Mouse (Mus musculus): ENCODE measurements around the gene Rmnd5a. TPM values are rescaled to one million over a fixed set of nuclear protein-coding genes. Genes with fewer than 3 reads are reported as not detected.

Gene Rmnd5a
- polyA plus RNA-seq, 1 experiment from 2014 or later, result 9.7 TPM

GRCm38 (mm10) chr6:71398829-71399609 lies 41.4 kb downstream of the Rmnd5a start:
- H3K9me3 ChIP-seq (ENCODE audit: control insufficient read depth, low read length), result no peaks in the 10 kb centered on the region
- H3K36me3 ChIP-seq (ENCODE audit: control insufficient read depth, insufficient read depth, low read length), result no peaks in the 10 kb centered on the region
- H3K27ac ChIP-seq (ENCODE audit: low read depth, low read length), result no peak overlapping the region
- WGBS, result 88% methylated on average over 4 of the region's 4 CpGs
- no peak for DNase-seq (ENCODE audit: low spot score)
- H3K4me3 ChIP-seq (ENCODE audit: low read depth, low read length), result no peak overlapping the region
- no peak; the same call in 1 of the 2 replicates for ATAC-seq (ENCODE audit: insufficient read depth, low FRiP score, low TSS enrichment)
- H3K4me2 ChIP-seq (ENCODE audit: low read depth), result no peak overlapping the region
- H3K9ac ChIP-seq (ENCODE audit: low read length), result no peak overlapping the region
- no peaks in the 10 kb centered on the region for H3K4me1 ChIP-seq (ENCODE audit: control insufficient read depth, insufficient read depth, low read length)
- no peaks in the 10 kb centered on the region for H3K27me3 ChIP-seq (ENCODE audit: control insufficient read depth, insufficient read depth, low read length)

GRCm38 (mm10) chr6:71396761-71397160 lies 43.7 kb downstream of the Rmnd5a start:
- ATAC-seq (ENCODE audit: insufficient read depth, low FRiP score, low TSS enrichment), result no peak
- Histone ChIP-seq H3K4me3 (ENCODE audit: low read depth, low read length) (no peak overlapping the region), H3K36me3 (ENCODE audit: control insufficient read depth, insufficient read depth, low read length) (no peaks in the 10 kb centered on the region; the same call in 1 of the 2 replicates)

GRCm38 (mm10) chr6:71396016-71396415 lies 44.4 kb downstream of the Rmnd5a start:
- H3K27me3 ChIP-seq (ENCODE audit: control insufficient read depth, insufficient read depth, low read length), result no peaks in the 10 kb centered on the region
- no peaks in the 10 kb centered on the region for H3K9me3 ChIP-seq (ENCODE audit: control insufficient read depth, low read length)
- H3K4me3 ChIP-seq (ENCODE audit: low read depth, low read length), result no peak overlapping the region
- ATAC-seq (ENCODE audit: insufficient read depth, low FRiP score, low TSS enrichment) (no peak), DNase-seq (ENCODE audit: low spot score) (no peak)
- 100% methylated on average over 1 of the region's 1 CpGs for WGBS
- no peak overlapping the region for H3K4me2 ChIP-seq (ENCODE audit: low read depth)
- no peak overlapping the region for H3K27ac ChIP-seq (ENCODE audit: low read depth, low read length)
- no peak overlapping the region for H3K9ac ChIP-seq (ENCODE audit: low read length)
- H3K36me3 ChIP-seq (ENCODE audit: control insufficient read depth, insufficient read depth, low read length), result no peaks in the 10 kb centered on the region; the same call in 1 of the 2 replicates
- H3K4me1 ChIP-seq (ENCODE audit: control insufficient read depth, insufficient read depth, low read length), result no peaks in the 10 kb centered on the region

More at GRCm38 (mm10) chr6:71396761-71397160, 43.7 kb downstream of the Rmnd5a start:
- WGBS, result 90% methylated on average over 6 of the region's 6 CpGs
- Histone ChIP-seq H3K27ac (ENCODE audit: low read depth, low read length) (no peak overlapping the region), H3K4me1 (ENCODE audit: control insufficient read depth, insufficient read depth, low read length) (no peaks in the 10 kb centered on the region), H3K4me2 (ENCODE audit: low read depth) (no peak overlapping the region), H3K27me3 (ENCODE audit: control insufficient read depth, insufficient read depth, low read length) (no peaks in the 10 kb centered on the region), H3K9ac (ENCODE audit: low read length) (no peak overlapping the region), H3K9me3 (ENCODE audit: control insufficient read depth, low read length) (no peaks in the 10 kb centered on the region)
- DNase-seq (ENCODE audit: low spot score), result no peak

- WGBS, result 91% methylated on average over 2 of the region's 2 CpGs
- DNase-seq (ENCODE audit: low spot score), result no peak
Measured at GRCm38 (mm10) chr6:71390496-71390895, 49.9 kb downstream of the Rmnd5a start.

GRCm38 (mm10) chr6:71381654-71382053 lies 58.8 kb downstream of the Rmnd5a start:
- ATAC-seq (ENCODE audit: insufficient read depth, low FRiP score, low TSS enrichment), result no peak
- Histone ChIP-seq H3K27me3 (ENCODE audit: control insufficient read depth, insufficient read depth, low read length) (no peaks in the 10 kb centered on the region), H3K4me1 (ENCODE audit: control insufficient read depth, insufficient read depth, low read length) (no peaks in the 10 kb centered on the region), H3K36me3 (ENCODE audit: control insufficient read depth, insufficient read depth, low read length) (no peaks in the 10 kb centered on the region), H3K4me3 (ENCODE audit: low read depth, low read length) (no peak overlapping the region), H3K9me3 (ENCODE audit: control insufficient read depth, low read length) (no peaks in the 10 kb centered on the region), H3K9ac (ENCODE audit: low read length) (no peak overlapping the region), H3K4me2 (ENCODE audit: low read depth) (no peak overlapping the region), H3K27ac (ENCODE audit: low read depth, low read length) (no peak overlapping the region)
- 92% methylated on average over 5 of the region's 5 CpGs for WGBS
- no peak for DNase-seq (ENCODE audit: low spot score)

More at GRCm38 (mm10) chr6:71390496-71390895, 49.9 kb downstream of the Rmnd5a start:
- Histone ChIP-seq H3K4me1 (ENCODE audit: control insufficient read depth, insufficient read depth, low read length) (no peaks in the 10 kb centered on the region), H3K4me2 (ENCODE audit: low read depth) (no peak overlapping the region), H3K36me3 (ENCODE audit: control insufficient read depth, insufficient read depth, low read length) (no peaks in the 10 kb centered on the region; the same call in 1 of the 2 replicates), H3K27ac (ENCODE audit: low read depth, low read length) (no peak overlapping the region), H3K4me3 (ENCODE audit: low read depth, low read length) (no peak overlapping the region), H3K9me3 (ENCODE audit: control insufficient read depth, low read length) (no peaks in the 10 kb centered on the region), H3K9ac (ENCODE audit: low read length) (no peak overlapping the region), H3K27me3 (ENCODE audit: control insufficient read depth, insufficient read depth, low read length) (no peaks in the 10 kb centered on the region)
- ATAC-seq (ENCODE audit: insufficient read depth, low FRiP score, low TSS enrichment), result no peak

GRCm38 (mm10) chr6:71376711-71377110 lies 63.7 kb downstream of the Rmnd5a start:
- H3K4me1 ChIP-seq (ENCODE audit: control insufficient read depth, insufficient read depth, low read length), result no peaks in the 10 kb centered on the region
- no peak overlapping the region for H3K4me2 ChIP-seq (ENCODE audit: low read depth)
- DNase-seq (ENCODE audit: low spot score), result no peak
- no peaks in the 10 kb centered on the region for H3K36me3 ChIP-seq (ENCODE audit: control insufficient read depth, insufficient read depth, low read length)
- WGBS, result 97% methylated on average over 13 of the region's 13 CpGs
- no peak overlapping the region for H3K4me3 ChIP-seq (ENCODE audit: low read depth, low read length)
- H3K9me3 ChIP-seq (ENCODE audit: control insufficient read depth, low read length), result no peaks in the 10 kb centered on the region
- ATAC-seq (ENCODE audit: insufficient read depth, low FRiP score, low TSS enrichment), result no peak
- H3K27ac ChIP-seq (ENCODE audit: low read depth, low read length), result no peak overlapping the region
- no peaks in the 10 kb centered on the region for H3K27me3 ChIP-seq (ENCODE audit: control insufficient read depth, insufficient read depth, low read length)
- no peak overlapping the region for H3K9ac ChIP-seq (ENCODE audit: low read length)

GRCm38 (mm10) chr6:71374921-71375320 lies 65.5 kb downstream of the Rmnd5a start:
- H3K4me2 ChIP-seq (ENCODE audit: low read depth), result no peak overlapping the region
- no peak overlapping the region for H3K4me3 ChIP-seq (ENCODE audit: low read depth, low read length)
- no peaks in the 10 kb centered on the region for H3K4me1 ChIP-seq (ENCODE audit: control insufficient read depth, insufficient read depth, low read length)
- ATAC-seq (ENCODE audit: insufficient read depth, low FRiP score, low TSS enrichment), result no peak
- H3K36me3 ChIP-seq (ENCODE audit: control insufficient read depth, insufficient read depth, low read length), result no peaks in the 10 kb centered on the region
- WGBS, result 91% methylated on average over 2 of the region's 2 CpGs
- H3K27ac ChIP-seq (ENCODE audit: low read depth, low read length), result no peak overlapping the region
- no peaks in the 10 kb centered on the region for H3K27me3 ChIP-seq (ENCODE audit: control insufficient read depth, insufficient read depth, low read length)
- no peak overlapping the region for H3K9ac ChIP-seq (ENCODE audit: low read length)
- no peaks in the 10 kb centered on the region for H3K9me3 ChIP-seq (ENCODE audit: control insufficient read depth, low read length)
- DNase-seq (ENCODE audit: low spot score), result no peak

- whole genome bisulfite sequencing, result 88% methylated on average over 19 of the region's 19 CpGs
- no peak overlapping the region for H3K4me2 ChIP-seq (ENCODE audit: low read depth)
- no peak overlapping the region for H3K9ac ChIP-seq (ENCODE audit: low read length)
- H3K27ac ChIP-seq (ENCODE audit: low read depth, low read length), result no peak overlapping the region
- no peak overlapping the region for H3K4me3 ChIP-seq (ENCODE audit: low read depth, low read length)
- no peaks in the 10 kb centered on the region for H3K27me3 ChIP-seq (ENCODE audit: control insufficient read depth, insufficient read depth, low read length)
- no peaks in the 10 kb centered on the region for H3K9me3 ChIP-seq (ENCODE audit: control insufficient read depth, low read length)
- DNase-seq (ENCODE audit: low spot score) (no peak), ATAC-seq (ENCODE audit: insufficient read depth, low FRiP score, low TSS enrichment) (no peak)
- H3K36me3 ChIP-seq (ENCODE audit: control insufficient read depth, insufficient read depth, low read length), result no peaks in the 10 kb centered on the region
- no peaks in the 10 kb centered on the region for H3K4me1 ChIP-seq (ENCODE audit: control insufficient read depth, insufficient read depth, low read length)
Measured at GRCm38 (mm10) chr6:71374311-71374829, 66.1 kb downstream of the Rmnd5a start.

- Histone ChIP-seq H3K4me3 (ENCODE audit: low read depth, low read length) (no peak within 1 kb of the TSS), H3K36me3 (ENCODE audit: control insufficient read depth, insufficient read depth, low read length) (no peaks in the 10 kb centered on the region), H3K4me1 (ENCODE audit: control insufficient read depth, insufficient read depth, low read length) (no peaks in the 10 kb centered on the region), H3K9me3 (ENCODE audit: control insufficient read depth, low read length) (no peaks in the 10 kb centered on the region), H3K4me2 (ENCODE audit: low read depth) (no peak within 1 kb of the TSS), H3K9ac (ENCODE audit: low read length) (no peak within 1 kb of the TSS), H3K27me3 (ENCODE audit: control insufficient read depth, insufficient read depth, low read length) (no peaks in the 10 kb centered on the region), H3K27ac (ENCODE audit: low read depth, low read length) (no peak within 1 kb of the TSS)
- WGBS, result 80% methylated on average over 14 of the region's 14 CpGs
- DNase-seq (ENCODE audit: low spot score) (no peak), ATAC-seq (ENCODE audit: insufficient read depth, low FRiP score, low TSS enrichment) (no peak)
Measured at GRCm38 (mm10) chr6:71373249-71373775, 67.1 kb downstream of the Rmnd5a start, which contains the start of gene Cd8a. Gene Cd8a, plus strand, starts transcription at chr6:71373427.
